Mouse (Mus musculus) retina, postnatal 1 day (tissue): ENCODE measurements at regions not wholly inside any gene's neighbourhood (a gene's known extent, or its start where the extent isn't known, plus 50 kb on each side); places are given as distances from the start of the nearest gene placed in this dataset.
A peak's percentile ranks its signal among the peaks of the same experiment; 100 is the strongest.

Experiments used
- DNase-seq: peaks from one replicate; pipeline ENCODE4 v3.0.0-alpha.2; 2012

DNA sequence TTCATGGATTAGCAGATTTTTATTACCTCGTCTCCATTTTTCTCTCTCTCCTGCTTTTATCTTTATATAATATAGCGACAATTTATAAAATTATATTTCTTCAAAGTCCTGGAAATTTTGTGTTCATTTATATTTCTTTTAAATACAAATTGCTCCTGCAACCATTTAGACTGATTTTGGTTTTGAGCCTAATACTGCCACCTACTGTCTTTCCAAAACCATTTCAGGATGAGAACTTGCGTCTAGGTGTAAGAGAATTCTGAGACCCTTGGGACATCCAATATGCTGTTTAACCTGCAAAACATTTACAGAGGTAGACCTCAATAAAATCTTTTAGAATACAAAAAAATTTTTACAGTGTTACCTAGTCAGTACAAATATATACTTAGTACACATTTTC, 158.1 kb downstream of the Gm6377 start:
- DNase-seq = peak; percentile 1

DNA sequence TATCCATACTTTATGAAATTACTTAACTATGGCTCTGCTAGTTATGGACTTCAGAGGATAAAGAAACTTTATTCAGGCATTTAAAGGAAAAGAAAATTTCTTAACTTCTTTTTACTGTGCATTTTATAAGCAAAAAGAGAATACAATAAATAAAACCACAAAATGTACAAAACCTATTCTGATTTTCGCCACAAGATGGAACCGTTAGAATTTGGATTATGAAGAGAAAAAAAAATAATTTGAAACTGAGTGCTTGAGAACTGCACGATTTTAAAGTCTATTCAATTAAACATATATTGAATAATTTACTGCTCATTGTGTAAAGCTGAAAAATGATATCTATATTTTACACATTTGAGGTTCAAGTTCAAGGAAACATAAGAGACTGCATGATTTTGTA, 196.4 kb downstream of the Gm6377 start:
- no peak for DNase-seq

DNA sequence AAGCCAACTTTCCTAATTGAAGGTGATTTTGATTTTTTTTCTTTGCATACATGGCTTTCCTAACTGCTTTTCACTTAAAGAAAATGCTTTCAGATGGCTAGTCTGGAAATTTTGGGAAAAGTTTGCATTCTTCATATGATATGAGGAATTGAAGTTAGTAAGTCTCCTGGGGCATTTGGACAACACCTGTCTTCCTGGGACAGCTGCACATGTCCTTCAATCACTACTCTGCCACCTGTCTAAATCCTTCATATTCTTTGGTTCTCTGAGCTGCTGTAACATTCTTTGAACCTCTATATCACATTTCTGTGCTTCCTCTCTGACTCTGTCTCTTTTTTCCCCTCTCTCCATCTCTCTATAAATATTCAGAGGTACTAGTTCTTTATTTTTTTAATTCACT, 246.4 kb downstream of the Gm6377 start:
- DNase-seq = no peak
